Mouse (Mus musculus) gastrocnemius, adult 8-10 months (tissue): ENCODE measurements around the gene Spata5. TPM values are rescaled to one million over a fixed set of nuclear protein-coding genes. Genes with fewer than 3 reads are reported as not detected.
"Not testable (repeated sequence)": the region's sequence is repeated elsewhere in the genome, so short reads cannot be mapped to it uniquely, and the experiment has no call there.

Experiments used
- DNase-seq, 2 experiments: peaks; one replicate each; pipeline ENCODE4 v3.0.0; 2022; ENCODE audit warnings: low spot score in 2 of 2
- total RNA-seq, 4 experiments: library from RNA; stranded (reverse); gene quantifications; 2 replicates each; pipeline ENCODE4 v1.2.4; 2022

Spata5 gene
- total RNA-seq, 4 experiments from 2014 or later = 10.2 to 12.4 (median 11.6) TPM

- DNase-seq = no peak
Measured at GRCm38 (mm10) chr3:37569661-37570566, 150.2 kb downstream of the Spata5 start.

GRCm38 (mm10) chr3:37571633-37572032 lies 151.9 kb downstream of the Spata5 start:
- no peak for DNase-seq

GRCm38 (mm10) chr3:37572066-37572465 lies 152.4 kb downstream of the Spata5 start:
- no peak for DNase-seq

- DNase-seq = no peak
Measured at GRCm38 (mm10) chr3:37576840-37577239, 157.1 kb downstream of the Spata5 start.

- DNase-seq = no peak
Measured at GRCm38 (mm10) chr3:37577706-37578105, 158.0 kb downstream of the Spata5 start.

GRCm38 (mm10) chr3:37584576-37584975 lies 164.9 kb downstream of the Spata5 start:
- no peak for DNase-seq

- no peak for DNase-seq
Measured at GRCm38 (mm10) chr3:37585967-37586730, 166.5 kb downstream of the Spata5 start.

GRCm38 (mm10) chr3:37586731-37587578 lies 167.3 kb downstream of the Spata5 start:
- DNase-seq = no peak

GRCm38 (mm10) chr3:37595721-37596120 lies 176.0 kb downstream of the Spata5 start:
- DNase-seq = no peak

- no peak for DNase-seq
Measured at GRCm38 (mm10) chr3:37596519-37596918, 176.8 kb downstream of the Spata5 start.

GRCm38 (mm10) chr3:37597200-37597599 lies 177.5 kb downstream of the Spata5 start:
- no peak for DNase-seq

GRCm38 (mm10) chr3:37599641-37600040 lies 179.9 kb downstream of the Spata5 start:
- DNase-seq = not testable (repeated sequence)

GRCm38 (mm10) chr3:37602356-37602755 lies 182.7 kb downstream of the Spata5 start:
- DNase-seq = no peak

GRCm38 (mm10) chr3:37602890-37603289 lies 183.2 kb downstream of the Spata5 start:
- no peak for DNase-seq

- DNase-seq = no peak
Measured at GRCm38 (mm10) chr3:37603541-37603940, 183.8 kb downstream of the Spata5 start.

GRCm38 (mm10) chr3:37604976-37605875 lies 185.5 kb downstream of the Spata5 start:
- DNase-seq = no peak

- no peak for DNase-seq
Measured at GRCm38 (mm10) chr3:37605876-37606238, 186.2 kb downstream of the Spata5 start.

GRCm38 (mm10) chr3:37608926-37609325 lies 189.2 kb downstream of the Spata5 start:
- no peak for DNase-seq

GRCm38 (mm10) chr3:37610670-37611069 lies 191.0 kb downstream of the Spata5 start:
- no peak for DNase-seq

- DNase-seq = no peak
Measured at GRCm38 (mm10) chr3:37613722-37614121, 194.0 kb downstream of the Spata5 start.
